Mouse (Mus musculus) G1E (cell line): ENCODE data around the gene Ripply3.

ENCODE experiments used
- CTCF ChIP-seq: IDR thresholded peaks from 2 replicates; pipeline ENCODE4 v1.5.1; 2012; ENCODE audit warnings: low read depth, low read length, inconsistent platforms, mixed read lengths
- GATA1 ChIP-seq: IDR thresholded peaks from 2 replicates; pipeline ENCODE4 v1.6.1; 2012; ENCODE audit warnings: borderline replicate concordance, low read length, inconsistent platforms, mixed read lengths
- POLR2AphosphoS5 ChIP-seq: IDR thresholded peaks from 2 replicates; pipeline ENCODE4 v1.6.1; 2012; ENCODE audit warnings: low read depth, low read length, inconsistent platforms; ENCODE audit not compliant: insufficient replicate concordance
- TAL1 ChIP-seq: conservative IDR thresholded peaks from 2 replicates; pipeline ENCODE4 v1.6.1; 2012; ENCODE audit warnings: low read depth, low read length, inconsistent platforms, mixed read lengths

DNA sequence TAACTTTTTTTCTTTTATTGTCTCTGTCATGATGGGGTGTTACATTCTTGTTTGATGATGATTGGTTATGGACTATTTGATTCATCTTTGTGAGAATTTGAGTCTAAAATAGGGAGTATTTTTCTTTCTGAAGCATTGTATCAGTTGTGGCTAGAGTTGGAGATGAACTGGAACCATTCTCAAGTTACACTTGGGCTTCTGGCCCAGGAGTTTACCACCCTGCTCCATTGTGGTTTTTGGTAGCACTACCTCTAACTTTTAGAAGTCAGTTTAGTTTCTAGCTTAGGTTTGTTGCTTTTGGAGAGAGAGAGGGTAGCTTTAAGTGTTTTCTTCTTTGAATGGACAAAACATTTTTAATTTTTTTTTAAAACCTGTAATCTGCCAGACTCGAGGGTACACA lies 51.2 kb downstream of the Ripply3 start:
- TF ChIP-seq CTCF (no peak), POLR2AphosphoS5 (no peak), GATA1 (no peak), TAL1 (no peak)
